In genomic region chr2:122222272-122222671, GRCm38 (mm10) we compare ENCODE assay signal across 38 mouse cellular contexts. TPM values are rescaled to one million over a fixed set of nuclear protein-coding genes. Genes with fewer than 3 reads are reported as not detected.
DNase-seq lines count a peak whose midpoint lies in the region; ATAC-seq and TF ChIP-seq lines count a peak whose summit lies in the region.
"Had no signal": no experiment of that assay in that cellular context is flagged by ENCODE, and none has a peak within 500 bp of the region (broad histone marks: within the 10 kb centered on the region; RNA-seq: fewer than 3 reads in every experiment).

No protein-coding gene starts in this region.

- no peak for TF ChIP-seq EP300 in CH12.LX (IDR thresholded peaks at IDR 0.05; ENCODE audit: low read length)

- peak; percentile 64 for ATAC-seq in common myeloid progenitor, adult 5-6 weeks (replicated peaks; ENCODE audit: low read depth, poor library complexity, severe bottlenecking)
- ATAC-seq in megakaryocyte, adult 5-6 weeks (ENCODE audit: poor library complexity, severe bottlenecking): peak; percentile 64
- no peak for ATAC-seq in hindbrain, embryonic 16.5 days
- ATAC-seq in CD4-positive, CD25-positive, alpha-beta regulatory T cell, adult 4 months: no peak

- no peak for TF ChIP-seq RAD21 in CH12.LX (IDR thresholded peaks at IDR 0.05; ENCODE audit: low read depth, low read length)

- no peak overlapping the region for H3K9ac ChIP-seq in CH12.LX (ENCODE audit: insufficient read depth, low read depth)
- H3K9ac ChIP-seq in hindbrain, embryonic 16.5 days (ENCODE audit: low read depth, low read length): no peak overlapping the region
- H3K9ac ChIP-seq: embryonic facial prominence, embryonic 15.5 days; forebrain, embryonic 12.5 days; hindbrain, embryonic 13.5 days; limb, embryonic 15.5 days; liver, embryonic 14.5 days; lung, embryonic 14.5 days; midbrain, embryonic 12.5 days; neural tube, embryonic 12.5 days had no signal

- H3K79me2 ChIP-seq in CH12.LX (replicated peaks; ENCODE audit: control insufficient read depth, extremely low read depth, insufficient read depth, poor library complexity, severe bottlenecking): no peaks in the 10 kb centered on the region

- H3K4me3 ChIP-seq in CH12.LX (replicated peaks in 1 of 3; ENCODE audit: low read depth in 2 of 3, low read length in 2 of 3, poor library complexity in 1 of 3): no peak overlapping the region
- H3K4me3 ChIP-seq in hindbrain, embryonic 16.5 days (ENCODE audit: low read length): no peak overlapping the region
- H3K4me3 ChIP-seq: embryonic facial prominence, embryonic 10.5 days; embryonic facial prominence, embryonic 15.5 days; forebrain, embryonic 12.5 days; hindbrain, embryonic 13.5 days; limb, embryonic 10.5 days; limb, embryonic 15.5 days; midbrain, embryonic 12.5 days; myocyte; neural tube, embryonic 12.5 days had no signal

- no peaks in the 10 kb centered on the region for H3K36me3 ChIP-seq in CH12.LX (replicated peaks in 1 of 2; ENCODE audit: control insufficient read depth in 1 of 2, insufficient read depth in 1 of 2, low read length in 1 of 2)
- H3K36me3 ChIP-seq in splenic B cell, adult 2 months (ENCODE audit: control insufficient read depth, insufficient read depth, low read length, poor library complexity, severe bottlenecking): no peaks in the 10 kb centered on the region
- H3K36me3 ChIP-seq in hindbrain, embryonic 16.5 days (ENCODE audit: control insufficient read depth, insufficient read depth, low read length): no peaks in the 10 kb centered on the region
- H3K36me3 ChIP-seq: embryonic facial prominence, embryonic 10.5 days; embryonic facial prominence, embryonic 15.5 days; forebrain, embryonic 12.5 days; hindbrain, embryonic 13.5 days; limb, embryonic 10.5 days; limb, embryonic 15.5 days; midbrain, embryonic 12.5 days; neural tube, embryonic 12.5 days had no signal

- peaks cover 0 to 8% of the 10 kb centered on the region in 2 experiments; a peak in 2 of 4 replicates for H3K4me1 ChIP-seq in CH12.LX (ENCODE audit: control insufficient read depth in 1 of 2, insufficient read depth in 2 of 2)
- H3K4me1 ChIP-seq in hindbrain, embryonic 16.5 days (ENCODE audit: control insufficient read depth, insufficient read depth, low read depth, low read length): no peaks in the 10 kb centered on the region
- H3K4me1 ChIP-seq: embryonic facial prominence, embryonic 10.5 days; embryonic facial prominence, embryonic 15.5 days; forebrain, embryonic 12.5 days; hindbrain, embryonic 13.5 days; limb, embryonic 10.5 days; limb, embryonic 15.5 days; midbrain, embryonic 12.5 days; neural tube, embryonic 12.5 days had no signal

- WGBS in hindbrain, embryonic 16.5 days: 94% methylated on average over 5 of the region's 5 CpGs

- in situ Hi-C loops in CH12.LX (cut with MboI; ENCODE audit: low pct_ligation_motif_present, low pct_unique_long_range_greater_than_20kb, low sequenced_read_pairs): no loop called here

- no peak overlapping the region for H3K27ac ChIP-seq in CH12.LX (ENCODE audit: insufficient read depth, low read depth)
- no peak overlapping the region for H3K27ac ChIP-seq in hindbrain, embryonic 16.5 days (ENCODE audit: low read depth, low read length)
- H3K27ac ChIP-seq: embryonic facial prominence, embryonic 10.5 days; embryonic facial prominence, embryonic 15.5 days; forebrain, embryonic 12.5 days; hindbrain, embryonic 13.5 days; limb, embryonic 10.5 days; limb, embryonic 15.5 days; liver, embryonic 14.5 days; midbrain, embryonic 12.5 days; neural tube, embryonic 12.5 days had no signal

- DNase-seq in CH12.LX (ENCODE audit: extremely low read depth) (peak; percentile 16), MN1 (ENCODE audit: low spot score) (no peak)
- DNase-seq in splenic B cell, adult 2 months (ENCODE audit: low read depth, low spot score): peak; percentile 51
- DNase-seq: adrenal gland, adult 2 months; adrenal gland, postnatal 36 days; cerebellum, adult 2 months; cerebellum, postnatal 14 days; gastrocnemius, postnatal 14 days; heart, adult 18-20 months; heart, postnatal 4 days; kidney, adult 8-10 months; kidney, postnatal 10 days; layer of hippocampus, adult 9-11 months; lung, embryonic 14.5 days; lung, postnatal 14 days; thymus, adult 18-20 months; thymus, postnatal 25 days had no signal

- no peak for TF ChIP-seq CTCF in CH12.LX (conservative IDR thresholded peaks at IDR 0.05 in 1 of 2, IDR thresholded peaks at IDR 0.05 in 1 of 2; ENCODE audit: low read depth in 2 of 2, low read length in 2 of 2)

- dilution Hi-C loops in CH12.LX (cut with MboI; ENCODE audit: extremely low pct_ligation_motif_present, extremely low pct_unique_long_range_greater_than_20kb, low sequenced_read_pairs): no loop called here

- no peak overlapping the region for H3K4me2 ChIP-seq in CH12.LX (ENCODE audit: insufficient read depth, low read depth, poor library complexity, severe bottlenecking)
- H3K4me2 ChIP-seq in hindbrain, embryonic 16.5 days (ENCODE audit: low read length): no peak overlapping the region
- H3K4me2 ChIP-seq: embryonic facial prominence, embryonic 15.5 days; forebrain, embryonic 12.5 days; heart, embryonic 11.5 days; hindbrain, embryonic 13.5 days; limb, embryonic 15.5 days; lung, embryonic 14.5 days; midbrain, embryonic 12.5 days; neural tube, embryonic 12.5 days had no signal

- TF ChIP-seq POLR2A in CH12.LX (IDR thresholded peaks at IDR 0.05; ENCODE audit: low read depth, low read length): no peak

- H3K9me3 ChIP-seq in CH12.LX (replicated peaks; ENCODE audit: low read length): no peaks in the 10 kb centered on the region
- H3K9me3 ChIP-seq in hindbrain, embryonic 16.5 days (ENCODE audit: control insufficient read depth, low read length): no peaks in the 10 kb centered on the region
- H3K9me3 ChIP-seq: embryonic facial prominence, embryonic 10.5 days; embryonic facial prominence, embryonic 15.5 days; forebrain, embryonic 12.5 days; hindbrain, embryonic 13.5 days; limb, embryonic 10.5 days; limb, embryonic 15.5 days; midbrain, embryonic 12.5 days; neural tube, embryonic 12.5 days had no signal

- H3K27me3 ChIP-seq in CH12.LX (replicated peaks): no peaks in the 10 kb centered on the region
- H3K27me3 ChIP-seq in splenic B cell, adult 2 months (ENCODE audit: control insufficient read depth, insufficient read depth, low read length, poor library complexity, severe bottlenecking): no peaks in the 10 kb centered on the region
- H3K27me3 ChIP-seq in hindbrain, embryonic 16.5 days (replicated peaks; ENCODE audit: control insufficient read depth, insufficient read depth, low read length): no peaks in the 10 kb centered on the region
- H3K27me3 ChIP-seq: embryonic facial prominence, embryonic 15.5 days; forebrain, embryonic 12.5 days; hindbrain, embryonic 13.5 days; limb, embryonic 15.5 days; midbrain, embryonic 12.5 days; neural tube, embryonic 12.5 days had no signal

TF ChIP-seq in CH12.LX, 34 proteins besides CTCF, POLR2A, EP300 and RAD21:
- no peak for TF ChIP-seq ETS1 (conservative IDR thresholded peaks at IDR 0.05; ENCODE audit: low read depth, low read length)
- 0 out of 2 replicates have a peak, but pooled peaks have one; percentile 20 for TF ChIP-seq ELF1 (IDR thresholded peaks at IDR 0.05; ENCODE audit: low read depth, low read length)
TF ChIP-seq in CH12.LX: peak in this region for 1.

RNA-seq across cellular contexts. Expression of gene Sord, which starts 12.3 kb away (rescaled TPM):
- 14.9 and 20.3 TPM in 2 replicates for total RNA-seq in CH12.LX (2012; rRNA removed)
- 18.2 and 19.2 TPM in 2 replicates for total RNA-seq in CH12.LX (2014; rRNA removed)
- polyA plus RNA-seq in CH12.LX (2012; ENCODE audit: insufficient read length, low read depth): 29.2 and 29.9 TPM in 2 replicates
- total RNA-seq in common myeloid progenitor, adult 5-6 weeks (2017): 79.5 and 86.8 TPM in 2 replicates
- total RNA-seq in megakaryocyte, adult 5-6 weeks (2015): 26.3 and 27.8 TPM in 2 replicates
- total RNA-seq in megakaryocyte, adult 5-6 weeks (2017): 34.9 and 36.1 TPM in 2 replicates
- polyA plus RNA-seq in hindbrain, embryonic 16.5 days (2015; fragmentation: Nextera tagmentation; extraction: Ambion mirVana): 26.0 and 29.7 TPM in 2 replicates
- 1 to 10 TPM; 4.1 to 4.4 TPM for polyA plus RNA-seq in CD4-positive, CD25-positive, alpha-beta regulatory T cell, adult 4 months (2017; shearing (Covaris generic))

RNA-seq across cellular contexts. Expression of gene Terb2, which starts 36.2 kb away (rescaled TPM):
- total RNA-seq in CH12.LX (2012; rRNA removed) (not detected in 2 replicates), CH12.LX (2014; rRNA removed) (not detected in 2 replicates)
- polyA plus RNA-seq in CH12.LX (2012; ENCODE audit: insufficient read length, low read depth): not detected in 2 replicates
- total RNA-seq in common myeloid progenitor, adult 5-6 weeks (2017): not detected in 2 replicates
- not detected in 2 replicates for total RNA-seq in megakaryocyte, adult 5-6 weeks (2015)
- not detected in 2 replicates for total RNA-seq in megakaryocyte, adult 5-6 weeks (2017)
- not detected in 2 replicates for polyA plus RNA-seq in hindbrain, embryonic 16.5 days (2015; fragmentation: Nextera tagmentation; extraction: Ambion mirVana)
- not detected for polyA plus RNA-seq in CD4-positive, CD25-positive, alpha-beta regulatory T cell, adult 4 months (2017; shearing (Covaris generic))
- total RNA-seq: adrenal gland, adult 2 months; adrenal gland, postnatal 36 days; gastrocnemius, postnatal 14 days; heart, adult 18-20 months; heart, postnatal 4 days; left cerebral cortex, postnatal 10 days; midbrain, postnatal 0 days had no signal
- polyA plus RNA-seq: adrenal gland, adult 2 months; brain, embryonic 14.5 days; cerebellum, adult 2 months; embryonic facial prominence, embryonic 10.5 days; embryonic facial prominence, embryonic 15.5 days; forebrain, embryonic 12.5 days; heart, embryonic 11.5 days; heart, embryonic 16.5 days; hindbrain, embryonic 13.5 days; large intestine, adult 2 months; limb, embryonic 10.5 days; limb, embryonic 15.5 days; liver, embryonic 14.5 days; lung, embryonic 14.5 days; midbrain, embryonic 12.5 days; midbrain, postnatal 0 days; myocyte; neural tube, embryonic 12.5 days; stomach, embryonic 16.5 days had no signal

RNA-seq across cellular contexts. Expression of gene Patl2, which starts 36.3 kb away (rescaled TPM):
- total RNA-seq in CH12.LX (2012; rRNA removed) (not detected in 2 replicates), CH12.LX (2014; rRNA removed) (not detected in 2 replicates)
- polyA plus RNA-seq in CH12.LX (2012; ENCODE audit: insufficient read length, low read depth): not detected in 2 replicates
- total RNA-seq in common myeloid progenitor, adult 5-6 weeks (2017): not detected in 2 replicates
- not detected in 2 replicates for total RNA-seq in megakaryocyte, adult 5-6 weeks (2015)
- not detected in 2 replicates for total RNA-seq in megakaryocyte, adult 5-6 weeks (2017)
- 0.06 and 0.08 TPM in 2 replicates for polyA plus RNA-seq in hindbrain, embryonic 16.5 days (2015; fragmentation: Nextera tagmentation; extraction: Ambion mirVana)
- 1 to 10 TPM; 1.2 to 1.5 TPM for polyA plus RNA-seq in CD4-positive, CD25-positive, alpha-beta regulatory T cell, adult 4 months (2017; shearing (Covaris generic))
- total RNA-seq: adrenal gland, adult 2 months; adrenal gland, postnatal 36 days; gastrocnemius, postnatal 14 days; heart, adult 18-20 months; heart, postnatal 4 days had no signal
- polyA plus RNA-seq: adrenal gland, adult 2 months; brain, embryonic 14.5 days; forebrain, embryonic 12.5 days; heart, embryonic 11.5 days; hindbrain, embryonic 13.5 days; limb, embryonic 10.5 days; limb, embryonic 15.5 days; lung, embryonic 14.5 days; midbrain, embryonic 12.5 days; neural tube, embryonic 12.5 days; stomach, embryonic 16.5 days had no signal

Comparison
In these comparisons a context has a peak if more than half of its experiments do, and no peak if none do; other contexts are left out.
1. ATAC-seq: peak in common myeloid progenitor, adult 5-6 weeks (single experiment) and megakaryocyte, adult 5-6 weeks (single experiment); none in hindbrain, embryonic 16.5 days (single experiment) and CD4-positive, CD25-positive, alpha-beta regulatory T cell, adult 4 months (single experiment).